Mouse (Mus musculus) liver, adult 2 months (tissue): Measurements from ENCODE around the gene Dnaja1. TPM values are rescaled to one million over a fixed set of nuclear protein-coding genes. Genes with fewer than 3 reads are reported as not detected.
A peak's percentile ranks its signal among the peaks of the same experiment; 100 is the strongest.

Source experiments
- DNase-seq: peaks from one replicate; pipeline ENCODE4 v3.0.0-alpha.2; 2011; ENCODE audit warnings: low read depth, low spot score; ENCODE audit errors: extremely low read depth
- H3K27ac ChIP-seq: fragments of 200-500 bp; replicated peaks from 2 replicates; pipeline ENCODE4 v1.5.1; 2012; ENCODE audit warnings: low read depth, mild to moderate bottlenecking, control low read depth, inconsistent platforms, low read length; ENCODE audit not compliant: insufficient read depth
- H3K27me3 ChIP-seq: fragments of 200-500 bp; 2 replicates; pipeline ENCODE4 v1.6.1; 2012; ENCODE audit warnings: mild to moderate bottlenecking, moderate library complexity, low read length, inconsistent platforms; ENCODE audit not compliant: control insufficient read depth, insufficient read depth
- H3K36me3 ChIP-seq: fragments of 200-500 bp; 2 replicates; pipeline ENCODE4 v1.6.1; 2012; ENCODE audit warnings: low read length, inconsistent platforms; ENCODE audit not compliant: control insufficient read depth, insufficient read depth
- H3K4me1 ChIP-seq: fragments of 200-500 bp; 2 replicates; pipeline ENCODE4 v1.6.1; 2011; ENCODE audit warnings: low read length; ENCODE audit not compliant: control insufficient read depth, insufficient read depth
- H3K4me3 ChIP-seq: fragments of 200-500 bp; 2 replicates; pipeline ENCODE4 v1.5.1; 2011; ENCODE audit warnings: low read depth, mild to moderate bottlenecking, control low read depth, low read length, moderate library complexity; ENCODE audit not compliant: insufficient read depth
- H3K79me2 ChIP-seq: fragments of 200-500 bp; 2 replicates; pipeline ENCODE4 v1.6.1; 2012; ENCODE audit warnings: inconsistent platforms, mild to moderate bottlenecking, low read length, moderate library complexity; ENCODE audit not compliant: control insufficient read depth, insufficient read depth
- H3K9ac ChIP-seq: fragments of 200-500 bp; 2 replicates; pipeline ENCODE4 v1.6.1; 2012; ENCODE audit warnings: low read depth, mild to moderate bottlenecking, control low read depth, inconsistent platforms, low read length
- CTCF ChIP-seq: fragments of 200-500 bp; IDR thresholded peaks from 2 replicates; pipeline ENCODE4 v1.5.1; 2011; ENCODE audit warnings: low read depth, low read length, control low read depth
- POLR2A ChIP-seq: fragments of 200-500 bp; IDR thresholded peaks from 2 replicates; pipeline ENCODE4 v1.6.1; 2011; ENCODE audit warnings: low read length, control low read depth; ENCODE audit not compliant: insufficient read depth; ENCODE audit errors: extremely low read depth
- WGBS: fragments of 180-500 bp; shearing (Covaris S2); methylation state at CpG from one replicate; pipeline ENCODE4 v1.1.7; 2018; 5-methylcytosine and 5-hydroxymethylcytosine counted together
- polyA plus RNA-seq: library from polyadenylated mRNA; depleted of rRNA; stranded (reverse); fragments of >200 nt; gene quantifications from 2 replicates; pipeline ENCODE4 v1.2.3, GENCODE M21; 2012
- total RNA-seq: library from RNA; depleted of rRNA; stranded (reverse); fragments of >200 nt; gene quantifications from 2 replicates; pipeline ENCODE4 v1.2.3, GENCODE M21; 2014

Dnaja1 gene
- total and polyA plus RNA-seq, 2 experiments, result 9.1 to 135 TPM

DNA sequence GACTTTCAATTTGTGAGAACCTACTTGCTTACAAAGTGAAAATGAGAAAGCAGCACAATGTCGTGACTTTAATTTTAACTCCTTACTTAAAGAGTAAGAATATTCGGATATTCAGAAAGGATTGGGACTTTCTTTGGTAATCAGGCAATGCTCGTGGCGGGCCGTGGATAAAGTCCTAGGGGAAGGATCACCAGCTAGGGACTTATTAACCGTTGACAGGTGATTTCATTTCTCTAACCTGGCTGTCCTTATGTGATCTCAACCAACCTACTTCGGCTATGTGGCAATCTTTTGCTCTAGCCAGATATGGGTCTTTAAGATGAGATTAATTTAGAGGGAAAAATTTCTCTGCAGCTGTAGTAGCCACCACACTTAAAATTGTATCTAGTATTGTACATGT, 3.2 kb downstream of the Dnaja1 start:
- Histone ChIP-seq H3K4me1 (peaks cover 28% of the 10 kb centered on the region), H3K4me3 (peak overlapping the region; percentile 99; the same call in 1 of the 2 replicates), H3K27me3 (no peaks in the 10 kb centered on the region), H3K79me2 (peaks cover 13% of the 10 kb centered on the region), H3K27ac (peak overlapping the region; percentile 70), H3K9ac (no peak overlapping the region; the same call in 1 of the 2 replicates), H3K36me3 (peaks cover 46% of the 10 kb centered on the region)
- DNase-seq, result peak; percentile 80
- 14% methylated on average over 7 of the region's 7 CpGs for WGBS
- TF ChIP-seq POLR2A (no peak), CTCF (no peak)

- Histone ChIP-seq H3K27me3 (no peaks in the 10 kb centered on the region), H3K36me3 (peaks cover 50% of the 10 kb centered on the region), H3K4me1 (peaks cover 31% of the 10 kb centered on the region), H3K79me2 (peaks cover 13% of the 10 kb centered on the region), H3K4me3 (no peak overlapping the region; the same call in 1 of the 2 replicates), H3K27ac (no peak overlapping the region), H3K9ac (no peak overlapping the region)
- TF ChIP-seq POLR2A (no peak), CTCF (no peak)
- DNase-seq, result peak; percentile 90
Measured at GRCm38 (mm10) chr4:40725554-40725953, 3.6 kb downstream of the Dnaja1 start.

GRCm38 (mm10) chr4:40727247-40727646, 5.3 kb downstream of the Dnaja1 start:
- Histone ChIP-seq H3K79me2 (peaks cover 13% of the 10 kb centered on the region), H3K36me3 (peaks cover 66% of the 10 kb centered on the region), H3K9ac (peak overlapping the region; percentile 40; the same call in 1 of the 2 replicates), H3K27ac (peak overlapping the region; percentile 40), H3K27me3 (no peaks in the 10 kb centered on the region), H3K4me1 (peaks cover 23% of the 10 kb centered on the region), H3K4me3 (no peak overlapping the region)
- 64% methylated on average over 1 of the region's 1 CpGs for WGBS
- TF ChIP-seq CTCF (peak; percentile 17; the same call in 1 of the 2 replicates), POLR2A (no peak)
- DNase-seq, result peak; percentile 26

GRCm38 (mm10) chr4:40731262-40731661, 9.3 kb downstream of the Dnaja1 start:
- H3K79me2 ChIP-seq, result peaks cover 2% of the 10 kb centered on the region; the same call in 1 of the 2 replicates
- H3K36me3 ChIP-seq, result peaks cover 85% of the 10 kb centered on the region

DNA sequence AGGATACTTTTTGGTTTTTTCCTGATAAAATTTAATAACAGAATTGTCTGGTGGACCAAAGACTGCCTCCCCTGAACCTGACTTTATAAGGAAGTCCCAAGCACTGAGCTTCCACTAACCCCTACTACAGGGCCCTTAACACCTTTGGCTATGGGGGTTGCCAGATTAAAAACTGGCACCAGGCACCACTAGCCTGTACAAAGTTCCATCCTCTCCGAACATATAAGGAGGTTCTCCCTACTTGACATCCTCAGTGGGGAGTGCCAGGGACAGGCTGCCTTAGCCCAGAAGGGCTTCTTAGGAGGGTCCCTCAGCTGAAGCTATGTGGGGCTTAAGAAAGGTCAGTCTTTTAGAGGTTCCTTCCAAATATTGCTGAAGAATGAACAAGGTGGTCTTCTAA, 13.4 kb downstream of the Dnaja1 start:
- TF ChIP-seq POLR2A, result no peak
- no peak for TF ChIP-seq CTCF
- Histone ChIP-seq H3K4me3 (no peak overlapping the region), H3K27me3 (no peaks in the 10 kb centered on the region), H3K36me3 (peaks cover 68% of the 10 kb centered on the region), H3K4me1 (peaks cover 2% of the 10 kb centered on the region; the same call in 1 of the 2 replicates), H3K27ac (no peak overlapping the region; the same call in 1 of the 2 replicates), H3K9ac (no peak overlapping the region), H3K79me2 (no peaks in the 10 kb centered on the region)
- WGBS, result 18% methylated on average over 1 of the region's 1 CpGs
- peak; percentile 53 for DNase-seq

More at GRCm38 (mm10) chr4:40731262-40731661, 9.3 kb downstream of the Dnaja1 start:
- peak; percentile 20 for DNase-seq
- H3K27ac ChIP-seq, result no peak overlapping the region
- H3K4me3 ChIP-seq, result no peak overlapping the region
- no peak overlapping the region for H3K9ac ChIP-seq
- H3K27me3 ChIP-seq, result no peaks in the 10 kb centered on the region
- H3K4me1 ChIP-seq, result peaks cover 19% of the 10 kb centered on the region; the same call in 1 of the 2 replicates
- no peak for TF ChIP-seq CTCF
- TF ChIP-seq POLR2A, result no peak

DNA sequence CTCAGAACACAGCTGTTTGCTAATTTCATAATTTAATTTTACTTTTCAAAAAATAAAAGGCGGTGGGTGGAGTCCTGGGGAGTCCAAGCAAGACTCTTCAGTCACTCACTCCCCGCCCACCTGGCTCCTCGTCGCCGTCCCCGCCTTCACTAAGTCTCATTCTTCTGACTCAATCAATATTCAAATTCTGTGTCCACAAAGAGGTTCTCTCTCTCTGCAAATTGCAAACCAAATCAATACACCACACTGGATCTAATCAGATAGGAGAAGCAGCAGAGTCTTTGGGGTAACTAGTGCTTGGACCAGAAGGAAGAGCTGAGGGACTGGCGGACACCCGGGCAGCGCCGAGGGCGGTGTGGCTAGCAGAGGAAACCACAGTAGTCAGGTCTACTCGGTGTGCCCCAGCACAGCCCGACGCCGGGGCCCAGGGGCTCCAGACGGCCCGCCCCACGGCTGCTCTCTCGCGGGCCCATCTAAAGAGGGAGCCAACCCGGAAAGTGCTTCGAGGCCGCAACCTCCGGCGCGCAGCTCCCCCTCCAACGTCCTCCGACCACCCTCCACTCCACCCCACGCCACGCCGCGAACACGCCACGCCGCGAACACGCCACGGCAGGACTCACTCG, 35.3 kb downstream of the Dnaja1 start:
- Histone ChIP-seq H3K9ac (peak overlapping the region; percentile 97), H3K36me3 (peaks cover 27% of the 10 kb centered on the region), H3K79me2 (no peaks in the 10 kb centered on the region; the same call in 1 of the 2 replicates), H3K4me1 (no peaks in the 10 kb centered on the region), H3K27ac (peak overlapping the region; percentile 80), H3K4me3 (peak overlapping the region; percentile 96), H3K27me3 (no peaks in the 10 kb centered on the region)
- no peak for TF ChIP-seq CTCF
- TF ChIP-seq POLR2A, result no peak
- DNase-seq, result peak; percentile 85
- under 1% methylated on average over 39 of the region's 39 CpGs for WGBS
